Mouse (Mus musculus): ENCODE data around the gene Krt5. TPM values are rescaled to one million over a fixed set of nuclear protein-coding genes. Genes with fewer than 3 reads are reported as not detected.
"Not testable (repeated sequence)": the region's sequence is repeated elsewhere in the genome, so short reads cannot be mapped to it uniquely, and the experiment has no call there.

The Krt5 gene
- not detected for total RNA-seq (2021)

DNA sequence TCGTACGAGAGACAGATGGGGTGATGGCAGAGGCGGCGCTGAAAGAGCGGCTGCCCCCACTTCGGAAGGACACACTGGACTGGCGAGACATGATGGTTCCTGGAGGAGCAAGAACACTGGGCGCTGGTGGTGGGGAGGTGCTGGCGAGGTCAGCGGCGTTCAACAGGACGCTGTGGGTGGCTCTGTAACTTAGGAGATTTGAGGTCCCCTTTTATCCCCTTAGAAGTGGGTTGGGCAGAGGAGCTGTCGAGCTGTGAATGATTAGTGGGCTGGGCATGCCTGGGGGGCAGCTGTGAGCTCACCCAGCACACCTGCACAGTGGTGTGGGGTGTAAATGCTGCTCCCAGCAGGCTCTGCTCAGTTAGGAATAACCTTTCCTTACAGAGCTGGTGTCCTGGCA is at the start of gene Krt5:
Krt5 (minus strand) TSS at position 179 of the 400 bp plus-strand sequence.
- DNase-seq, result no peak
- intact Hi-C loops (cut with DNase I), result no loop called here

DNA sequence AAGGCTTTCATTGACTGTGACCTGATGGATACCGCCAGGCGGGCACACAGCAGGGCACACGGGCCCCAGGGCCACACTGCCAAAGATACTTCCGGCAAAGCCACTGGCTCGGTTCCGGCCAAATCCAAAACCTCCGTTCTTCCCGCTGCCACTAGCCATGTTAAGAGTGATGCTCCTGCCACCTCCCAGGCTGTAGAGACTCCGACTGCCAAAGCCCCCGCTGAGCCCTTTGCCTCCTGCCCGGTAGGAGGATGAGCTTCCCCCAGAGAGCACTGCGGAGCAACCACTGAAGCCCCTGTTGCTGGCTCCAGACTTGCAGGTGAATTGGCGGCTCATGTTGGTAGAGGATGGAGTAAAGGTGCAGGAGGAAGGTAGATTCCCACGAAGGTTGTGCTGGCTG is 30.0 kb upstream of the Krt5 start, which contains the start of gene Krt71:
Krt71 (minus strand) TSS at position 399 of the 400 bp plus-strand sequence.
- DNase-seq, result no peak
- intact Hi-C loops (cut with DNase I), result no loop called here

DNA sequence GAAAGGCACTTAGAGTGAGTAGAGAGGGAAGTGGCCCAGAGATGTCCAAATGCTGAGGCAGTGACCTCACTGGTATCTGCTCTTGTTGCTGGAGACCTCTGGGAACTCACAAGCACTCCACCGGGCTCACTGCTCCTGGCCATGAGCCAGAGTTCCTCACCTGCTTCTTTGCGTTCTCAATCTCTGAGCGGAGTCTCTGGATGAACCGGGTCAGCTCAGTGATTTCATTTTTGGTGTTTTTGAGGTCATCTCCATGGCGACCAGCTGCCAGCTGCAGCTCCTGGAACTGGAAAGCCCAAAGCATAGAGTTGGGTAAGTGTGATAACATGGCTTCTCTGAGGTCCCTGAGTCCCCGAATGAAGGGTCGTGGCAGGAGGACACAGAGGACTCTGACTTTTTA is 25.1 kb upstream of the Krt5 start:
- DNase-seq, result no peak

DNA sequence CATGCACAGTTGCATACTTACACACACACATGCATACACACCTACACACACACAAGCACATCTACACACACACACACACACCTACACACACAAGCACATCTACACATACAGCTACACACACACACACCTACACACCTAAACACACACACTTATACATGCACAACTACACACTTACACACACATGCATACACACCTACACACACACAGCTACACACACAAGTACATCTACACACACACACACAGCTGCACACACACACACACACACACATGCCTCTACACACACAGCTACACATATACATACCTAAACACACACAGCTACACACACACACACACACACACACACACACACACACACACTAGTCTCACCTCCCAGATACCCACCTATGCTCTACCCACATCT is 18.0 kb upstream of the Krt5 start:
- intact Hi-C loops (cut with DNase I), result no loop called here
- DNase-seq, result no peak

More for the DNA sequence above, 25.1 kb upstream of the Krt5 start:
- intact Hi-C loops (cut with DNase I), result no loop called here

DNA sequence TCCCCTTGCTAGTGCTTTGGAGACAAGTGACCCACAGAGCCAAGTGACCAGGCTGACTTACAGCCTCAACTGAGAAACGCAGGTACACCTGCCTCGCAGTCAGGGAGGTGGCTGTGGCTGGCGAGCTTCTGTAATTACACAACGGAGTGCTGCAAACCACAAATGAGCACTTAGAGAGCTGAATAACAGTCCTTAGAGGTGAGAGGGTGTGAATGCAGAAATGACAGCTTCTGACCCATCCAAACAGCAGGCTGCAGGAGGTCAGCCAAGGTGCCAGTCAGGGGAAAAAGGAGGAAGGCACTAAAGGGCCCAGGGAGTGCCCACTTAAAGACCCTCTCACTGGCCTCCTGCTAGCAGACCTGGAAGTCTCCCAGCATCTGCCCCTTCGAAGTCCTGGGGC is 12.0 kb upstream of the Krt5 start:
- intact Hi-C loops (cut with DNase I), result no loop called here
- no peak for DNase-seq

DNA sequence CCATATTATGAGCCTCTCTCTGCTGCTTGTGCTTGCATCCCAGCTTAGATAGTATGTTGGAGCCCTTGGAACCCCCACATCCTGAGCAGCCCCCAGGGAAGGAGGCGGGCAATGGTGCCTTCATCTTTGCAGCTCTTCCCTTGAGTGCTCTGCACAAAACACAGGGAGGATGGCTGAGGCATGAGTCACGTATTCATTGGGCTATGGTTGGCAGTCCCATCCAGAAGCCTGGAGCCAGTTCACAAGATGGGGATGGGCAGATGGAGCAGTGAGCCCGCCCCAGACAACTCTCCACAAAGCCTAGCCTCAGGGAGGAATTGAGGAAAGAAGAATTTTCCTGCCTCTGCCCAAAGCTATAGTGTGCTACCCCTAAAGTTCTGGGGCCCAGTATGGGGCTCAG is 3.1 kb upstream of the Krt5 start:
- no peak for DNase-seq
- intact Hi-C loops (cut with DNase I), result no loop called here

DNA sequence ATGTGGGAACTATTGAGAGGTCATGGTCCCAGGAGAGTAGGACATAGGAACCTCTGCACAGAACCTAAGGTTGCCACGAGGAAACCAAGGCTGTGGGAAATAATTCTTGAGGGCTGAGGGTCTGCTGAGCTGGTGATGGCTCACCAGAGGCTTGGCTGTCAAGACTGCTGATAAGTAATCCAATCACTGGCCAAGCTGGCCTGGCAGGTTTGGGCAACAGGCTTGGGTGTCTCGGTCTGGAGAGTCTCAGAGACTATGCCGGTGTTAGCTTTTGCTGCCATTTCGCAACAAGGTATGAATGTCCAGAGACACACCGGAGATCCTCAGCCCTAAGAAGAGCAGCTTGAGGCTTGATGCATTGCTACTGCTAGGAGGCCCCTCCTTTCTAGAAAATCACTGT is 1.7 kb upstream of the Krt5 start:
- no peak for DNase-seq
- intact Hi-C loops (cut with DNase I), result no loop called here

DNA sequence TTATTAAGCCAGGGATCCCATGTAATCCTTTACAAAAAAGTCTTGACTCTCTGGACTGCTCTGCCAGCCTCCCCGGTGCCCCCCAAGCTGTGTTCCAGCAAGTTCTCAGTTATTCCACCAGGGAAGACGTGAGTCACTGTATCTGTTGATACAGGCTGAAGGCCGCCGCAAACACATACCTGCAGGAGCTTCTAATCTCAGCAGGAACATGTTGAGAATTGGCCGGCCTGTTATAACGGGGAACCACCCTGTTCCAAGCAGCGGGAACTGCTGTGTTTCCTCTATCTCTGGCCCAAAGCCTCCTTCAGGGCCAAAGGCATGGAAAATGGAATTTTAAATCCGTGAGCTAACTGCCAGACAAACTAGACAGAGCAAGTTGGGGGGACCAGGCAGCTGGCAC is 1.0 kb upstream of the Krt5 start:
- no peak for DNase-seq
- intact Hi-C loops (cut with DNase I), result no loop called here

- intact Hi-C loops (cut with DNase I), result no loop called here
Observed at GRCm38 (mm10) chr15:101708683-101709082, 4.0 kb downstream of the Krt5 start.

DNA sequence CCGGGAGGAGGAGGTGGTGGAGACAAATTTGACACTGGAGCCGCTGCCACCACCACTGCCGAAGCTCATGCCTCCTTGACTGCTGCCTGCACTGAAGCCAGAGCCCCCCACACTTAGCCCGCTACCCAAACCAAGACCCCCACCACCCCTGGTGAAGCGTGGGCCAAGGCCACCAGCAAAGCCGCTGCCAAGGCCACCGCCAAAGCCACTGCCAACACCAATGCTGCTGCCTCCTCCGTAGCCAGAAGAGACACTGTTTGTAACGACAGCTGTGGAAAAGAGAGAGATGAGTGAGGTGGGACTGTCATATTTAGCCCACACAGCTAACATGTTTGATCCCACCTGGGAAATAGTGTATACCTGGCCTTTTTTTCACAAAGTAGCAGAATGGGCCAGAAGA is 5.2 kb downstream of the Krt5 start:
- intact Hi-C loops (cut with DNase I), result no loop called here

More at GRCm38 (mm10) chr15:101708683-101709082, 4.0 kb downstream of the Krt5 start:
- no peak for DNase-seq

GRCm38 (mm10) chr15:101704066-101704465 is 8.6 kb downstream of the Krt5 start:
- no peak for DNase-seq
- intact Hi-C loops (cut with DNase I), result no loop called here

More for the DNA sequence above, 5.2 kb downstream of the Krt5 start:
- no peak for DNase-seq

- intact Hi-C loops (cut with DNase I), result no loop called here
- no peak for DNase-seq
Observed at GRCm38 (mm10) chr15:101702380-101702779, 10.3 kb downstream of the Krt5 start.

DNA sequence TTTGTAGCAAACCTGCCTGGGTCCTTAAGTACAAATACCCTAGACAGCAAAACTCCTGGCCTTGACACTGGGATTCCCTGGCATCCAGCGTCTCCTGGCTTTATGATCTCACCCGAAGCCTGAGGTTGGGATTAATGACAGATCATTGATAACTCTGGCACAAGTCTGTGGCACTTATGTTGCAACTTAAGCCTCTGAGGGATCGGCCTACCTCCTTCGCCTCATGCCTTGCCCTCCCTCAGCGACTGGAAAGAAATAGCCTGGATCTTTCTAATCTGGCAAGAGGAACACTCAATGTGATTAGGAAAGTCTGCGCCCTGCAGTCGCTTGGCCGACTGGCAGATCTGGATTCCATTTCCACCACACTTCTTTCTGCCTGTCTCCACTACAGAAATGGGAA is 12.8 kb downstream of the Krt5 start:
- intact Hi-C loops (cut with DNase I), result no loop called here
- DNase-seq, result no peak

- intact Hi-C loops (cut with DNase I), result no loop called here
- no peak for DNase-seq
Observed at GRCm38 (mm10) chr15:101699192-101699591, 13.5 kb downstream of the Krt5 start.

DNA sequence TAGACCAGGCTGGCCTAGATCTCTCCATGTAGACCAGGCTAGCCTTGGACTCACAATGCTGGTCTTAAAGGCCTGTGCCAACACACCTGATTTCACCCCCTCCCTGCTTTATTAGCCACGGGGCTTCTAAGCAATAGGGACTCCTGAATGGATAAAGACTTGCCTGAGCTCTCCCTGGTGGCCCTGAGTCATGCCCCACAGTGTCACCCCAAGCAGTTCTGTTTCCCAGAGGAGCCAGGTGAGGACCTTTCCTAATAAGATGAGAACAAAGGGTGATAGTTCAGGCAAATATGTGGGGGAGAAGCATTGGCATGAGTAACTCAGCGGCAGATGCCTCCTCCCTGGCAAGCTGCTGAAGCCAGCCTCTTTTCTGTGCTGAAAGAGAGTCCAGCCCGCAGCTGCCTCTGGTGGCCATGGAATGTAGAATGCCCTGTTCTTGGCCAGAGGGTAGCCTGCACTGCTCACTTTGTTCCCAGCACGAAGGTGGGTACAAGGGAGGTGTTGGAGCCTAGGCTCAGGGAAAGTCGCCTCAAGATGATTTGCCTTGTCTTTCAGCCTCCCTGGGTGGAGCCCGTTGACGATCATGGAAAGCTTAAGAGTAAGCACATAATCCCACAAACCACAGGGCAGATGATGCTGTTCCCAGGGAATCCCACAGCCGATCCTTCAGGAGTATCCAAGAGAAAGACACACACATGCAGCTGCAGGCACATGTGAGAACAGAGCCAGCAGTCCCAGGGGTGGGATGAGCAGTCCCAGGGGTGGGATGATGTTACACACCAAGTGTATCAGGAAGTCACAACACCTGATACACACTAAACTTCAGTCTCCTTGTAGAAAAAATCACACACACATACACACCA is 15.1 kb downstream of the Krt5 start:
- no peak for DNase-seq
- intact Hi-C loops (cut with DNase I), result no loop called here

DNA sequence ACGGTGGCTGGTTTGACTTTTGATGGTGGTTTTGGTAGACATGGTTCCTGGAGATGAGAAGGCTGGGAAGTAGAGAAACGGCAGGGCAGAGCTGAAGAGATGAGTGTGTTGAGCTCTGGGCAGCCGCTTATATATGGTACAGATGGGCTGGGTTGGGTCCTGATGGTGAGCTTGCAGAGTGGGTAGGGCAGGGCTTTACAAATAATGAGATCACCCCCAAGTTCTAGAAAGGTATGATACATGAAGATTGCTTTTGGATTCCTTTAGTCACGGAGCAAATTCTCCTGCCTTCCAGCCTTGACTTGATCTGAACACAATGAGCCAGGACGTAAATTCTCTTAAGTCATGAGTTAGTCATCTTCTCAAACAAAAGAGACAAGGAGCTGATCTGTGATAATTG is 18.5 kb downstream of the Krt5 start, which contains the start of gene Krt6a:
Krt6a (minus strand) TSS at position 101 of the 400 bp plus-strand sequence.
- intact Hi-C loops (cut with DNase I), result no loop called here
- no peak for DNase-seq

DNA sequence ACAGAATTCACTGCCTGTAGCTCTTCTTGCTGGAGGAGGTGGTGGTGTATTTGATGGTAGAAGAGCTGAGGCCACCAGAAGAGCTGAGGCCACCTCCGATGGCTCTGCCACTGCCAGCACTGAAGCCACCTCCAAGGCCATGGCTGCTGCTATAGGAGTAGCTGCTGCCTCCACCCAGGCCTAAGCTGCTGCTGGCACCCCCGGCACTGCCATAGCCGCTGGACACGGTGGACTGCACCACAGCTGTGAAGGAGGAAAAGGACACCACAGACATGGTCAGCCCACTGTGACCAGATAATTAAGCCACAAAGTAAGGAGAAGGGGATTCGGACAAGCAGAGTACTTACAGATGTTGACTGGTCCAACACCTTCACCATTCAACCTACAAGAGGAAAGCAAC is 22.2 kb downstream of the Krt5 start:
- DNase-seq; intact Hi-C loops (cut with DNase I): not testable (repeated sequence)

GRCm38 (mm10) chr15:101688161-101688560 is 24.5 kb downstream of the Krt5 start:
- intact Hi-C loops (cut with DNase I), result no loop called here
- no peak for DNase-seq

DNA sequence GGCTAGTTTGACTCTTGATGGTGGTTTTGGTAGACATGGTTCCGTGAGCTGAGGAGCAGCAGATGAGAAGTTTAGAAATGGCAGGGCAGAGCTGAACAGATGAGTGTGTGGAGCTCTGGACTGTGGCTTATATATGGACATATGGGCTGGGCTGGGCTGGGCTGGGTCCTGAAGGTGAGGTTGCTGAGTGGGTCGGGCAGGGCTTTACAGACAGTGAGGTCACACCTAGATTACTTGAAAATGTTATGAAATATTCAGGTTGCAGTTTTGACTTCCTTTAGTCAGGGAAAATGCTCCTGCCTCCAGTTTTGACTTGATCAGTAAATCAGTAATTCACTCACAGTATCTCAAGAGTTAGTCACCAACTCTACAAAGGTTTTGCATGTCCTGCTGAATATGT is 32.5 kb downstream of the Krt5 start, which contains the start of gene Krt6b:
Krt6b (minus strand) TSS at position 101 of the 400 bp plus-strand sequence.
- intact Hi-C loops (cut with DNase I), result no loop called here

GRCm38 (mm10) chr15:101675978-101676377 is 36.7 kb downstream of the Krt5 start:
- intact Hi-C loops (cut with DNase I), result no loop called here
- no peak for DNase-seq

More for the DNA sequence above, 32.5 kb downstream of the Krt5 start, which contains the start of gene Krt6b:
- DNase-seq, result no peak
